Mouse (Mus musculus) embryonic fibroblast, embryonic 13.5 days (primary cell): ENCODE data around the gene Dlg1.

ENCODE experiments used
- CTCF ChIP-seq: IDR thresholded peaks from 2 replicates; pipeline ENCODE4 v1.5.1; 2011; ENCODE audit warnings: mild to moderate bottlenecking, control low read depth, low read length, moderate library complexity, borderline replicate concordance; ENCODE audit not compliant: insufficient read depth
- POLR2A ChIP-seq: IDR thresholded peaks from 2 replicates; pipeline ENCODE4 v1.6.1; 2011; ENCODE audit warnings: low read depth, mild to moderate bottlenecking, control low read depth, low read length, moderate library complexity

DNA sequence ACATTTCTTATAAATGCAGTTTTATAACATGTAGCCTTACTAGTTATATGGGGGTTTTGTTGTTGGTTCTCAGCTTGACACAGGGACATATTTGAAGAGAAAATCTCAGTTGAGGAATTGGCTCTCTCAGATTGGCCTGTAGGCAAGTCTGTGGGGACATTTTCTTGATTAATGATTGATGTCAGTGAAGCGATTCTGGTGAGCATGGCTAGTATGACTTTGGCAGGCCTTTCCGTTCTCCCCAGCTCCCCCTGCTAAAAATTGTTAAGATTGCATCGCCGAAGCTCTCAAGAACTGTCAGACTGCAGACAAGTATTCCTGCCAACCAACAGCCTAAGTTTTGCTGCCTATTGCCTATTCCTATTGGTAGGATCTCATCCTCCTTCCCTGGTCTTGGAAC, 73.8 kb downstream of the Dlg1 start:
- no peak for TF ChIP-seq CTCF
- TF ChIP-seq POLR2A: no peak
